Mouse (Mus musculus) brain, embryonic 14.5 days (tissue): ENCODE data around the gene Ihh. TPM values are rescaled to one million over a fixed set of nuclear protein-coding genes. Genes with fewer than 3 reads are reported as not detected.

ENCODE experiments used
- DNase-seq: peaks from one replicate; pipeline ENCODE4 v3.0.0-alpha.2; 2011; ENCODE audit warnings: low read depth
- CTCF ChIP-seq: fragments of 200-500 bp; IDR thresholded peaks from 2 replicates; pipeline ENCODE4 v1.5.1; 2012; ENCODE audit warnings: inconsistent platforms, mild to moderate bottlenecking, moderate library complexity, borderline replicate concordance; ENCODE audit not compliant: insufficient read depth, insufficient read length; ENCODE audit errors: extremely low read depth
- POLR2A ChIP-seq: fragments of 200-500 bp; IDR thresholded peaks from 2 replicates; pipeline ENCODE4 v1.6.1; 2012; ENCODE audit warnings: mild to moderate bottlenecking, inconsistent platforms, borderline replicate concordance; ENCODE audit not compliant: poor library complexity, insufficient read depth, insufficient read length, severe bottlenecking; ENCODE audit errors: extremely low read depth
- polyA plus RNA-seq: library from polyadenylated mRNA; depleted of rRNA; stranded (reverse); fragments of >200 nt; gene quantifications from 2 replicates; pipeline ENCODE4 v1.2.3, GENCODE M21; 2012

The Ihh gene
- polyA plus RNA-seq, 1 experiment = 0.57 TPM

DNA sequence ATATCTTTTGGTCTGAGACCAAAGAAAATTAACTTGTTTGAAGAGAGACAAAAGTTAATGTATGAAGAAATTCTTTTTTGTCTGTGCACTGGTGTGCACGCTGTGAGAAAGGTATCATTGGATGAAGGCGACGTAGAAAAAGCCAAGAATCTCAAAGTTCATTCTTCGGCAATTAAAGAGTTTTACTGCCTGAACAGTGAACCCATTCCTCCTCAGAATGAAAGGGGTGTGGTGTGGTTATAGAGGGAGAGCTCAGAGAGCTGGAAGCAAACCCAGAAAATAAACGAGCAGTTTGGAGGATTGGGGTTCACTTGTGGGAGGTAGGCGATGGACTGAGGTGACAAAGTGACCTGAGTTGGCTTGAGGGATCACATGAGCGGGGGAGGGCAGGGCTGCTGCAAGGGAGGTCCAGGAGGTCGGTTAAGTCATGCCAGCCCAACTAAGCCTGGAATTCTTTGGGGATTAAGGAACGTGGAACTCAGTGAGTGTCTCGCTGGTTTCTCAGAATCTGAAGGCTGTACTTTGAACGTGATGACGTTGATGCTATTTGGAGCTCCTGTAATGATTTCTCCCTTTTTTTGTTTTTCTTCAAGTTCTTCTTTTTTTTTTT, 15.1 kb downstream of the Ihh start:
- TF ChIP-seq CTCF (no peak), POLR2A (no peak)
- no peak for DNase-seq

DNA sequence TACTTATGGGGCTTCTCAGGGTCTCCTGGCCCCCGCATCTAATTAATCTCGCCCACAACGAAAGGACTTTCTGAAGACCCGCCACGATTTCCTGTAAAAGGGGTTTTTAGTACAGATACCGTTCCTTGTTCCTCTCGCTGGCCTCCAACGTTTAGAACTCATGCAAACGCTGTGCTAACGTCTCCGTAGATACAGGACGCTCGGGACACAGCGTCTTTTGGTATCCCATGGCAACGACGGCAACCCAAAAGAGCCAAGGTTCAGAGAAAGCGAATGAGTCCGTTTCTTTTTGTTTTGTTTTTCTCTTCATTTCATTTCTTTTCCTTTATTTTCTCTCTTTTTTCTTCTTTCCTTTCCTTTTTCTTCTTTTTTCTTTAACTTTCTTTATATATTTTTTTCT, 16.1 kb downstream of the Ihh start, which contains the start of gene Cfap65:
Gene Cfap65, minus strand, starts transcription at position 198 of the 400 bp plus-strand sequence.
- TF ChIP-seq POLR2A = no peak
- no peak for TF ChIP-seq CTCF
- DNase-seq = peak; percentile 91

DNA sequence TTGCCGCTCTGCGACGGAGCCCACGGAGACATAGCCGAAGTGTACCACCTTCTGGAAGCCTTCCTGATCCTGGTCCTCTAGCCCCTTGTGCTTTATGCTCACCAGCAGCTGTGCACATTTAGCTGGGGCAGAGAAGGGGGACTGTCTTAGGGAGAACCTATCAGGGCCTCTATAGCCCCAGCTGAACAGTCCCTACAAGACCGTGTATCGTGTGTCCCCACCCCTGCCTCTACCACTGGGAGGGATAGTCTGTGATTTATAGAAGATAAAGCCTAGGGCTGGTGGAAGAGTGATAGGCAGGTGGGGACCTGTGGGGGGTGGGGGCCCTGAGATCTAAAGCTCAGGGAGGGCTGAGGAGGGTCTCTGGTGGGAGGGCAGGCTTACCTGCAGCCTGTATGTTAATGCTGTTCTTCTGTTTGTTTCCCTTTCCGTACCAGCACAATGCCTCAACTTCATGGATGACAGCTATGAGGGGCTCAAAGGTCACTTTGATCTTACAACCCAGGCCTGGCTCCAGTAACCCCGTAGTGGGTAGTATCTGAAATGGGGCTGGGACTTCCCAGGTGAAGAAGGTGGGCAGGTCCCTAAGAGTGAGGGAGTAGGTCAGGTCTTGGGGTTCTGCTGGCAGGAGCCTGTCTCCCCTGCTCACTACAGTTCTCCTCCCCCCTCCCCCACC, 23.7 kb downstream of the Ihh start:
- TF ChIP-seq CTCF = no peak
- no peak for TF ChIP-seq POLR2A
- DNase-seq = no peak

DNA sequence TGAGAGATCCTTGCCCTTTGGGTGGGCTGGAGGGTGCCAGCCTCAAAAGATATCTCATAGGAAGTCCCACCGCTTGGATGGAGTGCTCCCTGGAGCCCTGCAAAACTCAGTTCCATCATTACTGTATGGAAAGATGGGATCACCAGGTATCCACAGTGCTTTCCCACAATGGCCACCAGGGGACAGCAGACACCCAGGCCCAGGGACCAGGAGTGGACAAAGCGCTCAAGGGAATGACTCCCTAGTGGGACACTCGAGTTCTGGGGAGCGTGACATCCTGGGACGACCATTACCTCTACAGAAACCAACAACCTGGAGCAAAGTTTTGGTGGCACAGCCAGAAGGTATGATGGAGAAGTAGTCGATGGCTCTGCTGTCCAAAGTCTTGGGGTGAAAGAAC, 24.8 kb downstream of the Ihh start:
- TF ChIP-seq CTCF (peak; percentile 85), POLR2A (no peak)
- DNase-seq = peak; percentile 35

DNA sequence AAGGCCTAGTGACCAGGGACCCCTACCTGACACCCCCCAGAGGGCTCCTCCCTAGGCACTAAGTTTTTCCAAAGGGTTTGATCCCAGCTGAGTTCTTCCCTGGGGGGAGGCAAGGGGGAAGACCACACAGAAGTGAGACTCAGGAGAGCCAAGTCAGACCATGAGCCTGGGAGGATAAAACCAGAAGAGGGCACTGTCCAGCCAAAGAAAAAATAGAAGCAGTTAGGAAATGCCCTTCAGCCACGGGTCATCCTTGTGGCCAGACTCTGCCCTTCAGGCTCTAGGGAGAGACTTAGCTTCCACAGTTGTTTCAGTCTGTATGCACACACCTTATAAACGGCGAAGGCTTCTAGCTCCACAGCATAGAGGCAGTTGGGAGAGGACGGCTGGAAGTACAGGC, 27.0 kb downstream of the Ihh start:
- TF ChIP-seq CTCF = no peak
- TF ChIP-seq POLR2A = no peak
- DNase-seq = no peak

DNA sequence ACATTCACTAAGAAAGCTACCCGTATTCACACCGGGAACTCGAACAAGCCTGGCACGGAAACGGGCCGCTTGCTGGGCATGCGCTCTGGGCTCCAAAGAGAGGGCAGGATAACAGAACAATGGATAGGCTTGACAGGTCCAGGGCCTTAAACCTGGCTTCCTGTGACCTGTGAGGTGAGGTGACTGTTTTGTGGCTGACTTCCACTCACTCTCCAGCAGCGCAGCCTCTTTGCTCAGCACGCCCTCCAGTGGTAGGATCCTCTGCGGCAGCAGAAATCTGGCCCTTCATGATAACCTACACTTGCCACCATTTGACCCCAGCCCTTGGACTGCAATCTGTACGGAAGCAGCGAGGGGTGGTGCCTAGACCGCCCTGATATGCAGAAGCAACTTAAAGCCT, 35.8 kb downstream of the Ihh start:
- TF ChIP-seq POLR2A (no peak), CTCF (peak; percentile 43; the same call in 1 of the 2 replicates)
- peak; percentile 35 for DNase-seq

DNA sequence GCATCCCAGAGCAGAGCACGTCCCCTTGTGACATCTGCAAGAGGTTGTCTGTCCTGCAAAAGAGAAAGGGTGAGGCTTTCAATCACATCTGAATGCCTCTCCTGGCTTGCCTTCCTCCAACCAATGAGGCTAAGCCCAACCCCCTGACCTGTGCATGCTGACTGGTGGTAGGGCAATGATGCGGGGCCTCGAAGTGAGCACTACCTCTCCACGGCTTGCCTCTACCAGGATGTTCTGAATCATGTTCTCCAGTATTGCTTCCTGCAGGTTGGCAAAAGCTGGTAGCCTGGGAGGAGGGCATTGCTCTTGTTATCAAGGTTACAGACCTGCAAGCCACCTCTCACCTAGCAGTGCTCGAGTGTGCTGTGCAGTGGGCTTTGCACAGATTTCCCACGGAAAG, 49.3 kb downstream of the Ihh start:
- DNase-seq = no peak
- TF ChIP-seq CTCF (no peak), POLR2A (no peak)

DNA sequence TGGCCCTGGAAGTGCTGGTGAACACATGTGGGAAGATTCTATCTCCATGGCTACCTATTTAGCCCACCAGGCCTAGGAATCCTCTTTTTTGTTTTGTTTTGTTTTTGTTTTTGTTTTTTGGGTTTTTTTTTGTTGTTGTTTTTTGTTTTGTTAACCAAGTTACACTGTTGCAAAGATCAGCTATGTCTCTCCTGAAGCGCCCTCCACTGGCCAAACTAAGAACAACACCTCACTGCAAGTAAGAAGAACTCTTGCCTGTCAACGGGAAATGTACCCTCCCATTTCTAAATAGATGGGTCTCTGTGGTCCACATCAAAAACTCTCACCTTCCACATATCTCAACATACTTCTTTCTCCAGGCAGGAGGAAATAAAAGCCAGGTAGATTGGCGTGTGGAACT, 49.8 kb downstream of the Ihh start:
- peak; percentile 57; the same call in 1 of the 2 replicates for TF ChIP-seq CTCF
- no peak for TF ChIP-seq POLR2A
- DNase-seq = peak; percentile 72

DNA sequence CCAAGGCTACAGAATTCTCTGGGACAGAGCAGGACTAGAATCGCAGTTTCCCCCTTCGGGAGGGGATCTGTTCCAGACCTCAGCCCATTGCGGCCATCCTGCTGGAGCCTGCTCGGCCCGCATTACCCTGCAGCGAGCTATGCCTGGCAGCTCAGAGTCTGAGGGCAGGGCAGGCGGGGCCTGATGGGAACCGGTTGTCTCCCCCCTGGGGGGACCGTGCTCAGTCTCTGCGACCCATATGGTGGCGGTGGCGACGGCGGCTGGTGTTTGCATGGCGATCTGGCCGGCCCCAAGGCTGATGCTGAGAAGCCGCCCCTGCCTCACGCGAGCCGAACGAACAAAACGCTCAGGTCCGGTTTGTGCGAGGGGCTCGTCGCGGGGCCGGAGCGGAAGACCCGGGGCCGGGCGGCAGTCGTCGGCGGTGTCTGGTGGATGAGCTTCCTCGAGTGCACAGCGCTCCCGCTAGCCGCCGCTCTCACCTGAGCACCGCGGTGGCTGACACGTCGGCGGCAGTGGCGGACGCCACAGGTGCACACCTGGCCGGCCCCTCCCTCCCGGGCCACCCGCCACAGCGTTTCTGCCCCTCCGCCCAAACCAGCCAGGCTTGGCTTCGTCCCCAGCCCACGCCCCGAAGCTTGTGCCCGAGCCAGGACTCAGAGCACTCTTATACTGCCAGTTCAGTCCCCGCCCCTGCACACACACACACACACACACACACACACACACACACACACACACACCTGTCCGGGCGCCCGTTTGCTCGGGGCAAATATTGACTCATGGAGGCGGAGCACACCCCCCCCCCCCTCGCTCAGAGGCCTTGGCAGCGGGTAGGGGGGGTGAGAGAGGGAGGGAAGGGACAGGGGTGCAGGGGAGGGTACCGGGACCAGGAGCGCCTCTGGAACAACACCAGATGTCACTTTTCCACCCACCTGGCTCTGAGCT, 50.9 kb downstream of the Ihh start:
- peak; percentile 39 for DNase-seq
- TF ChIP-seq POLR2A (no peak), CTCF (no peak)

DNA sequence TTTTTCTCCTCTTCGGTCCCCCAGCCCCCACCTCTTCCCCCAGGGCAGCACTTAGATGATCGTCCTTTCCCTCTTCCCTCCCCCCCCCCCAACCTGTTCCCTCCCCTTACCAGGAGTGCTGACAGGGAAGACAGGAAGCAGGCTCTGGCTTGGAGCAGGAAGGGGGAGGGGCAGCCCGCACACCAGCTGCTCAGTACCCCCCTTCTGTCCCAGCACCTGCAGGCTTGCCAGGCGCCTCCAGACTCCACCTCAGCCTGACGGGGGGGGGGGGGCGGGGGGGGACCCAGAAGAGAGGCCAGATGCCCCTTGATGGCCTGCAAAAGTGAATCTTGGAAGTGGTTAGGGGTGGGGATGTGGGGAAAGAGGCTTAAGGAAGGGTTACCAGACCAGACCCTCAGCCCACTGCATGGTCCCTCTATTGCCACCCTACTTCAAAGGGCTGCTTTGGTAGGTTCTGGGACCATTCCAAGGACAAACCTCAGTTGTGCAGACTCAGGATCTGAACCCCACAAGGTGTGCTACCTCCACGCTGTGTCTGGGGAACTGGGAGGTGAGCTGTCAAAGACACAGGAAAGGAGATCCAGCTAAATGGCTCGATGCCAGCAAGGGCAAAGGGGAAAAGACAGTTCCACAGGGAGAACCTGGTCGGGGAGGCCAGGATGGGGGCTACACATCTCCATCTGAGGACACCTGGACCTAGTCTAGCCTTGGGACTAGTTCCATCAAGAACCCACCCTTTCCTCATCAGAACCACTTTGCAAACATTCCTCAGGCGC, 52.6 kb downstream of the Ihh start:
- TF ChIP-seq CTCF (no peak), POLR2A (no peak)
- peak; percentile 64 for DNase-seq
